Mouse (Mus musculus): ENCODE results near the gene Irs3. TPM values are rescaled to one million over a fixed set of nuclear protein-coding genes. Genes with fewer than 3 reads are reported as not detected.
A peak's percentile ranks its signal among the peaks of the same experiment; 100 is the strongest.

Irs3 gene
- total RNA-seq (2021), result under 1 TPM in 1 of 2 experiments, not detected in 1; 0.36 TPM

- no peak for DNase-seq (ENCODE audit: extremely low spot score in 1 of 2, low spot score in 2 of 2)
- intact Hi-C loops (cut with DNase I), result no loop called here
Measured at GRCm38 (mm10) chr5:137645652-137646091, at the start of gene Irs3. Gene Irs3 (minus strand): TSS chr5:137645714.

GRCm38 (mm10) chr5:137694796-137695195 lies 49.3 kb upstream of the Irs3 start:
- no peak for DNase-seq (ENCODE audit: extremely low spot score in 1 of 2, low spot score in 2 of 2)
- intact Hi-C loops (cut with DNase I), result no loop called here

- DNase-seq (ENCODE audit: extremely low spot score in 1 of 2, low spot score in 2 of 2), result no peak
- intact Hi-C loops (cut with DNase I), result no loop called here
Measured at GRCm38 (mm10) chr5:137691881-137692280, 46.4 kb upstream of the Irs3 start.

- no peak for DNase-seq (ENCODE audit: extremely low spot score in 1 of 2, low spot score in 2 of 2)
- intact Hi-C loops (cut with DNase I), result no loop called here
Measured at GRCm38 (mm10) chr5:137690531-137690930, 45.0 kb upstream of the Irs3 start.

- no peak for DNase-seq (ENCODE audit: extremely low spot score in 1 of 2, low spot score in 2 of 2)
- intact Hi-C loops (cut with DNase I), result no loop called here
Measured at GRCm38 (mm10) chr5:137689974-137690373, 44.5 kb upstream of the Irs3 start.

- DNase-seq (ENCODE audit: extremely low spot score in 1 of 2, low spot score in 2 of 2), result no peak
- intact Hi-C loops (cut with DNase I), result no loop called here
Measured at GRCm38 (mm10) chr5:137686127-137686790, 40.7 kb upstream of the Irs3 start.

GRCm38 (mm10) chr5:137685653-137686052 lies 40.1 kb upstream of the Irs3 start:
- DNase-seq (ENCODE audit: extremely low spot score in 1 of 2, low spot score in 2 of 2), result no peak
- intact Hi-C loops (cut with DNase I), result no loop called here

GRCm38 (mm10) chr5:137684294-137685123 lies 39.0 kb upstream of the Irs3 start, which contains the start of gene Agfg2:
Gene Agfg2 (minus strand): TSS chr5:137684726.
- intact Hi-C loops (cut with DNase I), result loop anchor here (5.0 kb wide), 1 partner anchor 53 kb away; no protein-coding TSS in a partner anchor
- peak; percentile 100 for DNase-seq (ENCODE audit: extremely low spot score in 1 of 2, low spot score in 2 of 2)

GRCm38 (mm10) chr5:137683388-137684293 lies 38.1 kb upstream of the Irs3 start:
- DNase-seq (ENCODE audit: extremely low spot score in 1 of 2, low spot score in 2 of 2), result peak in 1 of 2 experiments; percentile 55
- intact Hi-C loops (cut with DNase I), result loop anchor here (5.0 kb wide), 1 partner anchor 54 kb away; no protein-coding TSS in a partner anchor

GRCm38 (mm10) chr5:137682526-137682925 lies 37.0 kb upstream of the Irs3 start:
- DNase-seq (ENCODE audit: extremely low spot score in 1 of 2, low spot score in 2 of 2), result no peak
- intact Hi-C loops (cut with DNase I), result loop anchor here (5.0 kb wide), 1 partner anchor 55 kb away; no protein-coding TSS in a partner anchor

GRCm38 (mm10) chr5:137679726-137680125 lies 34.2 kb upstream of the Irs3 start:
- intact Hi-C loops (cut with DNase I), result loop anchor here (5.0 kb wide), 1 partner anchor 58 kb away; no protein-coding TSS in a partner anchor

GRCm38 (mm10) chr5:137678736-137679135 lies 33.2 kb upstream of the Irs3 start:
- intact Hi-C loops (cut with DNase I), result no loop called here
- DNase-seq (ENCODE audit: extremely low spot score in 1 of 2, low spot score in 2 of 2), result no peak

More at GRCm38 (mm10) chr5:137679726-137680125, 34.2 kb upstream of the Irs3 start:
- no peak for DNase-seq (ENCODE audit: extremely low spot score in 1 of 2, low spot score in 2 of 2)

- intact Hi-C loops (cut with DNase I), result no loop called here
- DNase-seq (ENCODE audit: extremely low spot score in 1 of 2, low spot score in 2 of 2), result no peak
Measured at GRCm38 (mm10) chr5:137677859-137678258, 32.3 kb upstream of the Irs3 start.

- intact Hi-C loops (cut with DNase I), result no loop called here
- DNase-seq (ENCODE audit: extremely low spot score in 1 of 2, low spot score in 2 of 2), result no peak
Measured at GRCm38 (mm10) chr5:137674786-137675185, 29.3 kb upstream of the Irs3 start.

GRCm38 (mm10) chr5:137673015-137673414 lies 27.5 kb upstream of the Irs3 start:
- DNase-seq (ENCODE audit: extremely low spot score in 1 of 2, low spot score in 2 of 2), result no peak
- intact Hi-C loops (cut with DNase I), result no loop called here

- no peak for DNase-seq (ENCODE audit: extremely low spot score in 1 of 2, low spot score in 2 of 2)
- intact Hi-C loops (cut with DNase I), result no loop called here
Measured at GRCm38 (mm10) chr5:137672361-137672760, 26.8 kb upstream of the Irs3 start.

GRCm38 (mm10) chr5:137671443-137672240 lies 26.1 kb upstream of the Irs3 start:
- intact Hi-C loops (cut with DNase I), result no loop called here
- DNase-seq (ENCODE audit: extremely low spot score in 1 of 2, low spot score in 2 of 2), result peak in 1 of 2 experiments; percentile 57

GRCm38 (mm10) chr5:137670240-137670639 lies 24.7 kb upstream of the Irs3 start:
- intact Hi-C loops (cut with DNase I), result no loop called here
- DNase-seq (ENCODE audit: extremely low spot score in 1 of 2, low spot score in 2 of 2), result no peak

Data from left cerebral cortex, postnatal 10 days (tissue).